Mouse (Mus musculus): ENCODE measurements around the gene Gm7324.
"Not testable (repeated sequence)": the region's sequence is repeated elsewhere in the genome, so short reads cannot be mapped to it uniquely, and the experiment has no call there.

Gm7324 gene

GRCm38 (mm10) chr14:43697621-43698020 lies at the start of gene Gm7324:
Gene Gm7324, plus strand, starts transcription at chr14:43697828.
- not testable (repeated sequence) for DNase-seq (ENCODE audit: low spot score in 2 of 2)

GRCm38 (mm10) chr14:43677099-43677498 lies 20.5 kb upstream of the Gm7324 start, which contains the start of gene Gm8165:
Gene Gm8165, minus strand, starts transcription at chr14:43677199.
- not testable (repeated sequence) for DNase-seq (ENCODE audit: low spot score in 2 of 2)

- not testable (repeated sequence) for DNase-seq (ENCODE audit: low spot score in 2 of 2)
These were observed 29.8 kb downstream of the Gm7324 start, which contains the start of gene Gm16506 for GRCm38 (mm10) chr14:43727385-43727784. Gene Gm16506, minus strand, starts transcription at chr14:43727485.

GRCm38 (mm10) chr14:43747566-43747965 lies 49.9 kb downstream of the Gm7324 start, which contains the start of gene Gm6526:
Gene Gm6526, plus strand, starts transcription at chr14:43747866.
- not testable (repeated sequence) for DNase-seq (ENCODE audit: low spot score in 2 of 2)

Data from urinary bladder, postnatal 4 days (tissue).